Mouse (Mus musculus): ENCODE measurements around the gene Zdhhc18. TPM values are rescaled to one million over a fixed set of nuclear protein-coding genes. Genes with fewer than 3 reads are reported as not detected.

The Zdhhc18 gene
- polyA plus RNA-seq, 1 experiment from 2014 or later = 4.6 TPM

- Histone ChIP-seq H3K9ac (no peak overlapping the region), H3K36me3 (replicated peaks) (no peaks in the 10 kb centered on the region), H3K27me3 (no peaks in the 10 kb centered on the region), H3K4me3 (replicated peaks) (no peak overlapping the region), H3K4me1 (no peaks in the 10 kb centered on the region), H3K4me2 (no peak overlapping the region), H3K27ac (no peak overlapping the region), H3K9me3 (peaks cover 5% of the 10 kb centered on the region; the same call in 1 of the 2 replicates)
- ATAC-seq (ENCODE audit: low FRiP score) = no peak
- WGBS = 90% methylated on average over 3 of the region's 3 CpGs
Measured at GRCm38 (mm10) chr4:133645195-133645594, 4.8 kb downstream of the Zdhhc18 start.

GRCm38 (mm10) chr4:133634043-133634410 is 15.9 kb downstream of the Zdhhc18 start:
- H3K27ac ChIP-seq = no peak overlapping the region
- no peaks in the 10 kb centered on the region for H3K27me3 ChIP-seq
- no peak overlapping the region for H3K4me2 ChIP-seq
- ATAC-seq (ENCODE audit: low FRiP score) = no peak
- WGBS = 82% methylated on average over 5 of the region's 5 CpGs
- H3K4me3 ChIP-seq (replicated peaks) = no peak overlapping the region
- no peaks in the 10 kb centered on the region for H3K36me3 ChIP-seq (replicated peaks)
- no peaks in the 10 kb centered on the region for H3K9me3 ChIP-seq
- no peak overlapping the region for H3K9ac ChIP-seq
- peaks cover 28% of the 10 kb centered on the region for H3K4me1 ChIP-seq

- H3K36me3 ChIP-seq (replicated peaks) = no peaks in the 10 kb centered on the region
- peak overlapping the region; percentile 66 for H3K27ac ChIP-seq
- peak; percentile 91 for ATAC-seq (ENCODE audit: low FRiP score)
- H3K9ac ChIP-seq = peak overlapping the region; percentile 88
- H3K9me3 ChIP-seq = no peaks in the 10 kb centered on the region
- 14% methylated on average over 24 of the region's 47 CpGs for WGBS
- no peaks in the 10 kb centered on the region for H3K27me3 ChIP-seq
- H3K4me2 ChIP-seq = peak overlapping the region; percentile 93
- H3K4me1 ChIP-seq = peaks cover 28% of the 10 kb centered on the region
- peak overlapping the region; percentile 79 for H3K4me3 ChIP-seq (replicated peaks)
Measured at GRCm38 (mm10) chr4:133633332-133634042, 16.5 kb downstream of the Zdhhc18 start.

GRCm38 (mm10) chr4:133632483-133633327 is 17.2 kb downstream of the Zdhhc18 start:
- Histone ChIP-seq H3K27me3 (no peaks in the 10 kb centered on the region), H3K4me1 (peaks cover 28% of the 10 kb centered on the region), H3K4me2 (peak overlapping the region; percentile 93), H3K9ac (peak overlapping the region; percentile 88), H3K36me3 (replicated peaks) (no peaks in the 10 kb centered on the region), H3K4me3 (replicated peaks) (peak overlapping the region; percentile 79), H3K27ac (peak overlapping the region; percentile 66), H3K9me3 (no peaks in the 10 kb centered on the region)
- ATAC-seq (ENCODE audit: low FRiP score) = peak; percentile 80
- WGBS = 1% methylated on average over 53 of the region's 69 CpGs

GRCm38 (mm10) chr4:133631769-133632411 is 18.1 kb downstream of the Zdhhc18 start:
- Histone ChIP-seq H3K4me1 (peaks cover 28% of the 10 kb centered on the region), H3K27ac (no peak overlapping the region), H3K4me3 (replicated peaks) (peak overlapping the region; percentile 79), H3K27me3 (no peaks in the 10 kb centered on the region), H3K9me3 (no peaks in the 10 kb centered on the region), H3K9ac (peak overlapping the region; percentile 88), H3K4me2 (peak overlapping the region; percentile 93), H3K36me3 (replicated peaks) (peaks cover 3% of the 10 kb centered on the region)
- ATAC-seq (ENCODE audit: low FRiP score) = no peak
- WGBS = 51% methylated on average over 9 of the region's 9 CpGs

- WGBS = 84% methylated on average over 14 of the region's 14 CpGs
- no peaks in the 10 kb centered on the region for H3K9me3 ChIP-seq
- H3K4me3 ChIP-seq (replicated peaks) = no peak overlapping the region
- H3K4me1 ChIP-seq = peaks cover 28% of the 10 kb centered on the region
- H3K9ac ChIP-seq = peak overlapping the region; percentile 33; the same call in 1 of the 2 replicates
- no peaks in the 10 kb centered on the region for H3K27me3 ChIP-seq
- H3K27ac ChIP-seq = no peak overlapping the region
- no peak for ATAC-seq (ENCODE audit: low FRiP score)
- H3K36me3 ChIP-seq (replicated peaks) = peaks cover 10% of the 10 kb centered on the region
- no peak overlapping the region for H3K4me2 ChIP-seq
Measured at GRCm38 (mm10) chr4:133631071-133631768, 18.7 kb downstream of the Zdhhc18 start.

- Histone ChIP-seq H3K9me3 (no peaks in the 10 kb centered on the region), H3K27ac (no peak overlapping the region), H3K4me2 (no peak overlapping the region), H3K9ac (peak overlapping the region; percentile 21; the same call in 1 of the 2 replicates), H3K27me3 (no peaks in the 10 kb centered on the region), H3K36me3 (replicated peaks) (peaks cover 18% of the 10 kb centered on the region), H3K4me1 (peaks cover 28% of the 10 kb centered on the region), H3K4me3 (replicated peaks) (no peak overlapping the region)
- 92% methylated on average over 8 of the region's 8 CpGs for WGBS
- ATAC-seq (ENCODE audit: low FRiP score) = no peak
Measured at GRCm38 (mm10) chr4:133630326-133630920, 19.5 kb downstream of the Zdhhc18 start.

GRCm38 (mm10) chr4:133629191-133629590 is 20.8 kb downstream of the Zdhhc18 start:
- WGBS = 92% methylated on average over 7 of the region's 7 CpGs
- H3K36me3 ChIP-seq (replicated peaks) = peaks cover 29% of the 10 kb centered on the region
- no peaks in the 10 kb centered on the region for H3K9me3 ChIP-seq
- no peak for ATAC-seq (ENCODE audit: low FRiP score)
- H3K4me1 ChIP-seq = peaks cover 28% of the 10 kb centered on the region
- H3K4me3 ChIP-seq (replicated peaks) = no peak overlapping the region
- no peak overlapping the region for H3K9ac ChIP-seq
- H3K4me2 ChIP-seq = no peak overlapping the region
- H3K27me3 ChIP-seq = no peaks in the 10 kb centered on the region
- H3K27ac ChIP-seq = no peak overlapping the region

- H3K9ac ChIP-seq = no peak overlapping the region
- WGBS = 86% methylated on average over 2 of the region's 2 CpGs
- no peak overlapping the region for H3K4me3 ChIP-seq (replicated peaks)
- no peak overlapping the region for H3K4me2 ChIP-seq
- H3K36me3 ChIP-seq (replicated peaks) = peaks cover 30% of the 10 kb centered on the region
- H3K27ac ChIP-seq = no peak overlapping the region
- peaks cover 25% of the 10 kb centered on the region for H3K4me1 ChIP-seq
- ATAC-seq (ENCODE audit: low FRiP score) = no peak
- H3K27me3 ChIP-seq = no peaks in the 10 kb centered on the region
- no peaks in the 10 kb centered on the region for H3K9me3 ChIP-seq
Measured at GRCm38 (mm10) chr4:133628517-133628916, 21.4 kb downstream of the Zdhhc18 start.

- H3K36me3 ChIP-seq (replicated peaks) = peaks cover 30% of the 10 kb centered on the region
- no peak for ATAC-seq (ENCODE audit: low FRiP score)
- H3K9ac ChIP-seq = no peak overlapping the region
- peak overlapping the region; percentile 8; the same call in 1 of the 2 replicates for H3K27ac ChIP-seq
- H3K27me3 ChIP-seq = no peaks in the 10 kb centered on the region
- H3K9me3 ChIP-seq = no peaks in the 10 kb centered on the region
- H3K4me1 ChIP-seq = peaks cover 16% of the 10 kb centered on the region
- 93% methylated on average over 14 of the region's 14 CpGs for WGBS
- H3K4me2 ChIP-seq = no peak overlapping the region
- no peak overlapping the region for H3K4me3 ChIP-seq (replicated peaks)
Measured at GRCm38 (mm10) chr4:133627039-133627438, 22.9 kb downstream of the Zdhhc18 start.

- ATAC-seq (ENCODE audit: low FRiP score) = no peak
- Histone ChIP-seq H3K4me2 (no peak overlapping the region), H3K27me3 (no peaks in the 10 kb centered on the region), H3K9me3 (no peaks in the 10 kb centered on the region), H3K4me1 (peaks cover 12% of the 10 kb centered on the region), H3K4me3 (replicated peaks) (no peak overlapping the region), H3K36me3 (replicated peaks) (peaks cover 30% of the 10 kb centered on the region), H3K9ac (no peak overlapping the region), H3K27ac (peak overlapping the region; percentile 8; the same call in 1 of the 2 replicates)
- WGBS = 84% methylated on average over 9 of the region's 9 CpGs
Measured at GRCm38 (mm10) chr4:133626621-133627020, 23.3 kb downstream of the Zdhhc18 start.
